Mouse (Mus musculus): ENCODE measurements at regions not wholly inside any gene's neighbourhood (a gene's known extent, or its start where the extent isn't known, plus 50 kb on each side); places are given as distances from the start of the nearest gene placed in this dataset.

GRCm38 (mm10) chr5:133320626-133321025, 777.5 kb upstream of the Auts2 start:
- no peak for DNase-seq (ENCODE audit: low spot score in 2 of 2)

DNA sequence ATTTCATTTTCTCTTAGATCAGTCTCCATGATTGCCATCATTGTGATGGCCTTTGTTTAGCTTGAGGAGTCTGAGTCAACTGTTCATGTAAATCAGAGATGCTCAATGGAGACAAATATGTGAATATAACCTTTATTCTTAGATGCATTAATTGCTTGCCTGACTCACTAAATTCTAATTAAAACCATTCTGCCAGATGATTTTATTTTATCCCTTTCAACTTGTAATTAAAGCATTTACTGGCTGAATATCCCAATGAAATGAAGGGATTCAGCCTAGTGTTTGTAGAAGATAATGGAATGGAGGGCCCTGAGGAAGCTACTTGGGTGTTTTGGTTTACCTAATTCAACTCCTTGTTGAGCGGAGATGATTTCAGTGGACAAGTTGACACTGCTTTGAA, 777.1 kb upstream of the Auts2 start:
- no peak for DNase-seq (ENCODE audit: low spot score in 2 of 2)

DNA sequence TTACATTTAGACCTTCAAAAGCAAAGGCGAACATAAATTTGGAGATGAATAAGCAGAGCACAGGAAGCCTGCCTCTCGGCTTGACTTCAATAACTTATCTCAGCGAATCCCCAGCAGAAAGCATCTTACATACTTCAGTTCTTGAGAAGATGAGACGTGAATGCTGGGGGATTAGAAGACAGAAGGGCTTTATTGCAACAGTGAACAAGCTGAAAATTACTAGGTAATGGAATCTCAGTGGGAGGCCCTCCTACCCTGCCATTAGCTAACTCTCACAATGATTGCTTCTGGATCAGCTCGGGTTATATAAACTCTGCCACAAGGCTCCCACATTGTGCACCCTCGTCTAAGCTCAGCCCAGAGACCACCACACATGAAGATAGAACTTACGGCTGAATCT, 770.9 kb upstream of the Auts2 start:
- DNase-seq (ENCODE audit: low spot score in 2 of 2): no peak

DNA sequence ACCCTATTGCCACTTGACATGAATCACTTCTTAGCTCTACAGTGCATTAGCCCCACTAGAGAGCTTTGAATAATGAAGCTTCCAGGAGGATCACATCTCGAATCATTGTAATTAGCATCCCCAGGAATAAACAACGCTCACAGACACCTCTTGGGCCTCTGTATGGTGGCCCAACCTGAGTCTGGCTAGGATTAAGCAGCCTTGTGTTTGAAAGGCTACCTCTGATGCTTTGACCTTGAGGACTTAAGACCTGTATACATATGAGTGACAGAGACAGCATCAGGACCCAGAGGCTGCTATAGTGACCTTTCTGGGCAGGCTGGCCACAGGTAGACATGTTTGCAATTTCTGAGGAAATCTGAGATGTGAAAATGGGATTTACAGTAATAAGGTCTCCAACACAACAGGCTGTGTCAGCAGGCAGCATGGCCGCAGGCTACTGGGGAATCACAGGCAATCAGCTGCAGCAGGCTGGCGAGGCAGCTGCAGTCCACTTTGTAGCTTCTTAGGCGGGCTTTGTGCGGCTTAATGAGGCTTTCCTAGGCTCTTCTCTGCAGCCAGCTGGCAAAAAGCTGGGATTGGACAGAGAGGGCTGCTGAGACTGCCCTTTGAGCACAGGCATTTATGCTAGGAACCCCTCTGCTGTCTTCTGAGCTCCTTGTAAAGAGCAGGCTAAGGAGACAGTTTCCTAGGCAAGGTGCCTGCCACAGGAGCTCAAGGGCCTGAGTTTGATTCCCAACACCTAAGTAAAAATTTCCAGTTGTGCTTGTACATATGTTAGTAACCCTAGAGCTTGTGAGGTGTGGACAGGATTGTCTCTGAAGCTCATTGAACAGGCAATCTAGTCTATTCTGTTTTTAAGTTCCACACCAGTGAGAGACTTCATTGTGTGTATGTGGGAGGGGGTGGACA, 768.1 kb upstream of the Auts2 start:
- no peak for DNase-seq (ENCODE audit: low spot score in 2 of 2)

DNA sequence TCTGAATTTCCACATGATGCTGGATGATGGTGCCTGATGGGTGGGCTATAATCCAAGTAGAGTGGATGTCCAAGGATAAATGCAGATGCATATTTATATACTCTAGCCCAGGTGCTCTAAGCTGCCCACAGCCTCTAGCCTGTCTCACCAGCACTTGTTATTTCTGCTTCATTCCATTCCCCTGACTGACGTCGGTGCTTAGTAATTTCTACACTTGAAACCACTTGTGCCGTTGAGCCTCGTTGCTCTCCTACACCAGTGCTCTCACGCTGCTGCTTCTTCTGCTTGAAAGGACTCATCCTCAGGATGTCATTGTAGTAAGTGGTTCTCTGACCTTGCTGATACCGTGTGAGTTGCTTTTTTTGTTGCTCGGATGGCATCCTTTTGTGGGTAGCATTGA, 724.7 kb upstream of the Auts2 start:
- DNase-seq (ENCODE audit: low spot score in 2 of 2): no peak

- DNase-seq (ENCODE audit: low spot score in 2 of 2): no peak
These were observed 724.2 kb upstream of the Auts2 start for GRCm38 (mm10) chr5:133267356-133267755.

- no peak for DNase-seq (ENCODE audit: low spot score in 2 of 2)
These were observed 721.8 kb upstream of the Auts2 start for GRCm38 (mm10) chr5:133264976-133265375.

- DNase-seq (ENCODE audit: low spot score in 2 of 2): no peak
These were observed 675.7 kb upstream of the Auts2 start for GRCm38 (mm10) chr5:133218801-133219200.

DNA sequence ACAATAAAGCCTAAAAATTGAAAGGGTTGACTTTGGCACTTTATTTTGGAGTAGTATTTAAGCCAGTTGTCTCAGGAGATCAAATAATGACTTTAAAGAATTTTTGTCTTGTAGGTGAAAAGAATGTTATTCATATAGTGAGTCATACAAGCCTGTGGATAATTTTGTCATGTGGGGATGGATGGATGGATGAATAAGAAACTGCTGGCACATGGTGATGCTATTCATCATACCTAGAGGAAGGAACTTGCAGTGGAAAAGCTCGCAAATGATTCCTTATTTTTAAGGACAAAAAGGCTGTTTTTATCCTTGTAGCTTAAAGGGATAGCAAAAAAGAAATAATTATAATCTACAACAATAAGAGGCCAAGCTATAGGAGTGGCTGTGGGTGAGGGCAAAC, 655.4 kb upstream of the Auts2 start:
- no peak for DNase-seq (ENCODE audit: low spot score in 2 of 2)

GRCm38 (mm10) chr5:133189798-133190571, 646.8 kb upstream of the Auts2 start:
- no peak for DNase-seq (ENCODE audit: low spot score in 2 of 2)

- no peak for DNase-seq (ENCODE audit: low spot score in 2 of 2)
These were observed 632.5 kb upstream of the Auts2 start for GRCm38 (mm10) chr5:133175636-133176035.

DNA sequence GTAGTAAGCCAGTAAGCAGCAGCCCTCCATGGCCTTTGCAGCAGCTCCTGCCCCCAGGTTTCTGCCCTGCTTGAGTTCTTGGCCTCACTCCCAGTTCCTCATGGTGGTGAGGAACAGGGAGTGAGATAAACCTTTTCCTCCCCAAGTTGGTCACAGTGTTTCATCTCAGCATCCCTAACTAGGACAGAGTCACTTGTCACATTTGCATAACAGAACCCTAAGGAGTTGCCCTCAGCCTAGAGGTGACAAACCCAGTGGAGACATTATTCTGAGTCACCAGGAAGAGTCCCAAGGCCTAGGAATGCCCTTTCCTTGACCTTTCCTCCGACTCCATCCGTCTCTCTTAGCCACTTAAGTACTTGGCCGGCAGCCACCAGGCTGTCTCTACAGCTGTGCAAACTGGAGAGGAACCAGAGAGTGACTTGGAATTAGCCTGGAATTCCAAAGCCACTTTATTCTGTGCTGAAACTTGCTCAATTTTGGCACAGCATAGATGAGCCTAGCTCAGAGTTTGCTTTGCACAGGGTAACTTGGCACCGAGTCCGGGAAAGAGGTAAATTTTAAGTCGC, 630.1 kb upstream of the Auts2 start:
- DNase-seq (ENCODE audit: low spot score in 2 of 2): peak; percentile 10 to 35

- DNase-seq (ENCODE audit: low spot score in 2 of 2): no peak
These were observed 629.5 kb upstream of the Auts2 start for GRCm38 (mm10) chr5:133172686-133173085.

GRCm38 (mm10) chr5:133171266-133171665, 628.1 kb upstream of the Auts2 start:
- DNase-seq (ENCODE audit: low spot score in 2 of 2): no peak

DNA sequence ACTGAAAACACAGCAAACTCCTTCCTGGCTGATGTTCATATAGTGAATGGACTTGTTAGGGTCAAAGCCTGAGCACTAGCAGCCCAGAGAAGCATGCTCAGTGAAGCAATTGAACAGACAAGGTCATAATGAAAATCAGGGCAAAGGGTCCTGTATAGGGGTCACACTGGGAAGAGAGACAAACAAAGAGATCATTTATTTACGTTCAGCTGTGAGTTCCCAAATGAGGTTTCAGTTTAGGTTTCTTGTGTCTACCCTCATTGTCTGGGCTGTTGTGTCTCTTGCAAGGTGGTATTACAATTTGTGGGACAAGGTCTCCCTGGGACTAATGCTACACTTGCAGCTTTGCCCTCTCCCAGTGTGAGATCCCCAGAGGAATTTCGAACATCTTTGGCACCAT, 624.4 kb upstream of the Auts2 start:
- no peak for DNase-seq (ENCODE audit: low spot score in 2 of 2)

DNA sequence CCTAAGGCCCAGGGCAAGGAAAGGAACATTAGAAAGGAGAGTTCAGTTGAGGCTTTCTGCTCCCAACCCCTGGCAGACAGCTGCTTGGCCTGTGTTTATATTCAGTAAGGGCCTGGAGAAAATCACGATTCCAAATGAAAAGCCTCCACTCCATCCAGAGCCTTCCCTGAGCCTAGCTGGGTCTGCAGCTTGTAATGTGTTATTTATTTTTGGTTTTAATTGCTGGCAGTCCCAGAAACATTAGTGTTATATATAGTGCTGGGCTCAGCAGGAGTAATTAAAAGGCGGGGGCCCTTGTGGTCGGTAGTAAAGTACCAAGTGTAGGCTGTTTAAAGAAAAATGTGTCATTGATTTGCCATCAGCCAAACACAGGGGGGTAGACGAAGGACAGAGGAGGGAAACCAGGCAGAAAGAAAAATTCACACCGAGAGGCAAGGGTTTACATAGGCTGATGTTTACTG, 623.9 kb upstream of the Auts2 start:
- DNase-seq (ENCODE audit: low spot score in 2 of 2): no peak

- no peak for DNase-seq (ENCODE audit: low spot score in 2 of 2)
These were observed 613.1 kb upstream of the Auts2 start for GRCm38 (mm10) chr5:133156115-133156857.

DNA sequence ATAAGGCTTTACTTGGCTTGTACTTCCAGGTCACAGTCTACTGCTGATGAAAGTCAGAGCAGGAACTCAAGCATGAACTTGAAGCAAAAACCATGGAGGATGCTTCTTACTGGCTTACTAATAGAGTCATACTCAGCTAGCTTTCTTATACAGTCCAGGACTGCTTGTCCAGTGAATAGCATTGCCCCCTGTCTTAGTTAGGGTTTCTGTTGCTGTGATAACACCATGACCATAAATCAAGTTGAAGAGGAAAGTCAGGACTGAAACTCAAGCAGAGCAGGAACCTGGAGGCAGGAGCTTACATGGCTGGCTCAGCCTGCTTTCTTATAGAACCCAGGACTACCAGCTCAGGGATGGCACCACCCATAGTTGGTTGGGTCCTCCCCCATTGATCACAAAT, 602.9 kb upstream of the Auts2 start:
- no peak for DNase-seq (ENCODE audit: low spot score in 2 of 2)

- no peak for DNase-seq (ENCODE audit: low spot score in 2 of 2)
These were observed 600.5 kb upstream of the Auts2 start for GRCm38 (mm10) chr5:133143679-133144078.

DNA sequence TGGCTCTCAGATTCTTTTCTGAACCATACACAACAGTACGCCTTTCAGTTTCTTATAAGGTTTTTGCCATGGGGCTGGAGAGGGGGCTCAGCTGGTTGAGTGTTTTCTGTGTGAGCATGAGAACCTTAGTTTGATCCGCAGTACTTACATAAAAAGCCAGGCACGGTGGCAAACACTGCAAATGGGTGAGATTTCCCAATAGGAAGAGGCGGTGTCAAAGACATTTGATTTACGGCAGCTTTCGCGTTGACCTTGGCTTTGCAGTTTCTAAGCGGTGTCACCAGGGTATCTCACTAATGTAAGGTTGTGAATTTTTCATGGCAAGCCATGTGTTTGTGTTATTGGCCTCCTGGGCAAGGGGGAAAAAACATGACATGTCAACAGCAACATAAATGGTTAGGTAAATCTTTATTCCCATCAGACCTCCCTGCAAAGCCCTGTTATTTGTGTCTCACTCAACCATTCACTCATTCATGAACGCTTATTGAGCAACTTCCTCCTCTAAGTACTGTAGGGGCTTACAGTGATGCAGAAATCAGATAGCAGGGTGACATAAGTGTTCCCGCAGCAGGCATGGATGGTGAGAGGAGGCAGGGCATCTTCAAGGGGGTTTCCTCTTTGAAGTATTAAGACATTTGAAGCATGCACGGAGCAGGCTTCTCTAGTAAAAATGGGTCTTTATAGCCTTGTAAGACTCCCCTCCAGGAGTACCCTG, 599.4 kb upstream of the Auts2 start:
- peak in 1 of 2 experiments; percentile 4 for DNase-seq (ENCODE audit: low spot score in 2 of 2)

DNA sequence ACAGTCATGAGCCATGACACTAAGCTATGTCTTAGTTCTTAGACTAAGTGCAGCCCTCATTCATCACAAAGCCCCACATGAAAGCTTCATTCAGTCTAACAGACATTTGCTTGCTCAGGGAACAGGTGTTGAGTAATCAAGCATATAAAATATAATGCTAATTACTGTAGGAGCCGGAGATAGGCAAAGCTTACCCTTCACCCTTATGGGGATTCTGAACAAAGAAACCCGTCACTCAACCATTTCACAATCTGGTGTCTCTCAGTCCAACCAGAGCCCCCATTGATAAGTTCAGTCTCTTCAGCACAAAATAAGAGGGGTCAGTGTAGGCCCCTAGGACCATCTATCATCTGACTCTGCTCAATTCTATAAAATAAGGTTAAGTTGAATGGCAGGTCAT, 587.9 kb upstream of the Auts2 start:
- no peak for DNase-seq (ENCODE audit: low spot score in 2 of 2)

Data from adrenal gland, postnatal 4 days (tissue).